Mouse (Mus musculus): ENCODE measurements around the gene Lmtk3.

DNA sequence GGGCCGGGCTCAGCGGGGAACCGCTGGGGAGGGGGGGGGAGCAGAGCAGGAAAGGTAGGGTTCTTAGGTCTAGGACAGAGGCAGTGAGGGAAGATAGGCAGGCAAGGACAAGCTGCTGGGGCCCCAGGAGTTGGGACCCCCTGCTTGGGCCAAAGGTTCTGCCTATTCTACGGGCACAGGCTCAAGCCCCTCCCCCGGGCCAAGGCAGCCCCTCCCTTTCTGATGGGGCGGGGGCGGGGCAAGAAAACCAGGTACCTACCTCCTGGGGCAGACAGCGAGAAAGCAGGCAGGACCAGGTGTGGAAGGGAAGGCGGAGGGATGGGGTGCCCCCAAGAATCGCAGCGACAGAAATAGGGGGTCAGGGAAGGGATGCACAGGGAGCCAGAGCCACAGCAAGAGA is 24.9 kb downstream of the Lmtk3 start:
- TF ChIP-seq CTCF (conservative IDR thresholded peaks at IDR 0.05; ENCODE audit: low read length) (no peak), POU5F1 (IDR thresholded peaks at IDR 0.05; ENCODE audit: borderline replicate concordance, low read length) (no peak)

Measured in E14TG2a.4 (cell line).